Mouse (Mus musculus) lung, postnatal 0 days (tissue): ENCODE data around the gene Med24. TPM values are rescaled to one million over a fixed set of nuclear protein-coding genes. Genes with fewer than 3 reads are reported as not detected.
"Not testable (repeated sequence)": the region's sequence is repeated elsewhere in the genome, so short reads cannot be mapped to it uniquely, and the experiment has no call there.

Experiments used
- ATAC-seq: fragments of 200-750 bp; cut with Nextera tagmentation; 2 replicates; pipeline ENCODE4 v1.8.0; 2017; ENCODE audit warnings: moderate library complexity
- DNase-seq: peaks from one replicate; pipeline ENCODE4 v3.0.0-alpha.2; 2016; ENCODE audit warnings: low spot score
- H3K27ac ChIP-seq: fragments of 300-500 bp; sonication (generic); 2 replicates; pipeline ENCODE4 v1.5.1; 2014; ENCODE audit warnings: antibody characterized with exemption, mild to moderate bottlenecking, low read length, mixed read lengths
- H3K27me3 ChIP-seq: fragments of 300-500 bp; sonication (generic); replicated peaks from 2 replicates; pipeline ENCODE4 v1.6.1; 2014; ENCODE audit warnings: low read length, mixed read lengths; ENCODE audit not compliant: insufficient read depth
- H3K36me3 ChIP-seq: fragments of 300-500 bp; sonication (generic); 2 replicates; pipeline ENCODE4 v1.6.1; 2014; ENCODE audit warnings: low read length, mixed read lengths; ENCODE audit not compliant: insufficient read depth
- H3K4me1 ChIP-seq: fragments of 300-500 bp; sonication (generic); 2 replicates; pipeline ENCODE4 v1.6.1; 2014; ENCODE audit warnings: antibody characterized with exemption, low read depth, low read length, mixed read lengths; ENCODE audit not compliant: insufficient read depth
- H3K4me2 ChIP-seq: fragments of 300-500 bp; sonication (generic); replicated peaks from 2 replicates; pipeline ENCODE4 v1.6.1; 2014; ENCODE audit warnings: low read depth, mild to moderate bottlenecking, low read length, moderate library complexity, mixed read lengths
- H3K4me3 ChIP-seq: fragments of 300-500 bp; sonication (generic); 2 replicates; pipeline ENCODE4 v1.5.1; 2014; ENCODE audit warnings: low read depth, low read length
- H3K9ac ChIP-seq: fragments of 300-500 bp; sonication (generic); replicated peaks from 2 replicates; pipeline ENCODE4 v1.6.1; 2014; ENCODE audit warnings: low read depth, mild to moderate bottlenecking
- H3K9me3 ChIP-seq: fragments of 300-500 bp; sonication (generic); 2 replicates; pipeline ENCODE4 v1.6.1; 2016; ENCODE audit warnings: low read length, mixed read lengths
- CTCF ChIP-seq: IDR thresholded peaks from 2 replicates; pipeline ENCODE4 v1.5.1; 2016; ENCODE audit warnings: antibody characterized with exemption, mild to moderate bottlenecking
- EP300 ChIP-seq: IDR thresholded peaks from 2 replicates; pipeline ENCODE4 v1.6.1; 2016; ENCODE audit warnings: antibody characterized with exemption, mild to moderate bottlenecking, control low read depth
- WGBS: fragments of 180-500 bp; shearing (Covaris S2); extraction: QIAGEN DNeasy Blood & Tissue Kit; methylation state at CpG from one replicate; pipeline ENCODE4 v1.1.7; 2014; 5-methylcytosine and 5-hydroxymethylcytosine counted together
- polyA plus RNA-seq: library from polyadenylated mRNA; unstranded; fragments of >200 nt; fragmentation: Nextera tagmentation; extraction: Ambion mirVana; gene quantifications from 2 replicates; pipeline ENCODE4 v1.2.1, GENCODE M21; 2015

The Med24 gene
- polyA plus RNA-seq, 1 experiment from 2014 or later, result 20.6 TPM

- peak; percentile 96 for ATAC-seq
- TF ChIP-seq CTCF, result peak; percentile 66
- peak; percentile 79 for TF ChIP-seq EP300
- H3K9me3 ChIP-seq, result no peaks in the 10 kb centered on the region
- H3K4me2 ChIP-seq, result peak within 1 kb of the TSS; percentile 92
- no peaks in the 10 kb centered on the region for H3K27me3 ChIP-seq
- peak; percentile 99 for DNase-seq
- peaks cover 7% of the 10 kb centered on the region; the same call in 1 of the 2 replicates for H3K4me1 ChIP-seq
- H3K4me3 ChIP-seq, result peak within 1 kb of the TSS; percentile 92
- H3K27ac ChIP-seq, result peak within 1 kb of the TSS; percentile 90
- peak within 1 kb of the TSS; percentile 100 for H3K9ac ChIP-seq
- H3K36me3 ChIP-seq, result peaks cover 15% of the 10 kb centered on the region; the same call in 1 of the 2 replicates
- WGBS, result 4% methylated on average over 45 of the region's 45 CpGs
Measured at GRCm38 (mm10) chr11:98681786-98682745, 47.2 kb downstream of the Med24 start, which contains the start of gene Psmd3. Psmd3 (plus strand) TSS chr11:98682554.

GRCm38 (mm10) chr11:98681186-98681585, 48.0 kb downstream of the Med24 start:
- Histone ChIP-seq H3K9me3 (no peaks in the 10 kb centered on the region), H3K36me3 (peaks cover 8% of the 10 kb centered on the region; the same call in 1 of the 2 replicates), H3K9ac (no peak overlapping the region), H3K27me3 (no peaks in the 10 kb centered on the region), H3K4me1 (peaks cover 7% of the 10 kb centered on the region; the same call in 1 of the 2 replicates), H3K4me2 (no peak overlapping the region), H3K27ac (no peak overlapping the region), H3K4me3 (no peak overlapping the region)
- DNase-seq (no peak), ATAC-seq (no peak)
- 77% methylated on average over 4 of the region's 4 CpGs for WGBS
- TF ChIP-seq CTCF (no peak), EP300 (no peak)

GRCm38 (mm10) chr11:98680595-98680994, 48.6 kb downstream of the Med24 start:
- H3K9me3 ChIP-seq, H3K9ac ChIP-seq, H3K36me3 ChIP-seq, H3K4me2 ChIP-seq, ATAC-seq, H3K4me3 ChIP-seq, H3K27me3 ChIP-seq, DNase-seq, H3K4me1 ChIP-seq, H3K27ac ChIP-seq: not testable (repeated sequence)
- 90% methylated on average over 4 of the region's 4 CpGs for WGBS

- Histone ChIP-seq H3K36me3 (no peaks in the 10 kb centered on the region), H3K9ac (no peak overlapping the region)
Measured at GRCm38 (mm10) chr11:98680023-98680422, 49.2 kb downstream of the Med24 start.

GRCm38 (mm10) chr11:98675829-98676363, 53.3 kb downstream of the Med24 start:
- no peak overlapping the region for H3K9ac ChIP-seq
- H3K4me1 ChIP-seq, result no peaks in the 10 kb centered on the region
- no peaks in the 10 kb centered on the region for H3K36me3 ChIP-seq
- no peaks in the 10 kb centered on the region for H3K9me3 ChIP-seq
- H3K4me3 ChIP-seq, result no peak overlapping the region
- TF ChIP-seq CTCF, result no peak
- TF ChIP-seq EP300, result no peak
- DNase-seq (no peak), ATAC-seq (no peak)
- no peak overlapping the region for H3K4me2 ChIP-seq
- 35% methylated on average over 7 of the region's 7 CpGs for WGBS
- H3K27ac ChIP-seq, result no peak overlapping the region
- no peaks in the 10 kb centered on the region for H3K27me3 ChIP-seq

More at GRCm38 (mm10) chr11:98680023-98680422, 49.2 kb downstream of the Med24 start:
- TF ChIP-seq EP300 (no peak), CTCF (peak; percentile 41)
- Histone ChIP-seq H3K4me3 (no peak overlapping the region), H3K27ac (no peak overlapping the region), H3K27me3 (no peaks in the 10 kb centered on the region), H3K4me1 (peaks cover 7% of the 10 kb centered on the region; the same call in 1 of the 2 replicates), H3K9me3 (no peaks in the 10 kb centered on the region), H3K4me2 (no peak overlapping the region)
- 100% methylated on average over 1 of the region's 1 CpGs for WGBS
- ATAC-seq (no peak), DNase-seq (no peak)

- DNase-seq (peak; percentile 70), ATAC-seq (peak; percentile 79)
- not testable (repeated sequence) for H3K4me2 ChIP-seq, H3K36me3 ChIP-seq, H3K4me1 ChIP-seq, H3K27ac ChIP-seq, H3K9ac ChIP-seq, H3K27me3 ChIP-seq, H3K4me3 ChIP-seq, H3K9me3 ChIP-seq
- peak; percentile 72 for TF ChIP-seq CTCF
- 6% methylated on average over 6 of the region's 7 CpGs for WGBS
Measured at GRCm38 (mm10) chr11:98673136-98673535, 56.1 kb downstream of the Med24 start.
